Mouse (Mus musculus) layer of hippocampus, postnatal 10 days (tissue): Measurements from ENCODE around the gene Dpysl5. TPM values are rescaled to one million over a fixed set of nuclear protein-coding genes. Genes with fewer than 3 reads are reported as not detected.

Source experiments
- DNase-seq, 2 experiments: peaks; one replicate each; pipeline ENCODE4 v3.0.0; 2021; ENCODE audit warnings: low spot score in 2 of 2
- total RNA-seq, 2 experiments: library from RNA; stranded (reverse); gene quantifications; 2 replicates each; pipeline ENCODE4 v1.2.3; 2021

Gene Dpysl5
- total RNA-seq, 2 experiments from 2014 or later = 321 to 327 TPM

GRCm38 (mm10) chr5:30701866-30702265 is 9.5 kb upstream of the Dpysl5 start:
- DNase-seq = no peak

DNA sequence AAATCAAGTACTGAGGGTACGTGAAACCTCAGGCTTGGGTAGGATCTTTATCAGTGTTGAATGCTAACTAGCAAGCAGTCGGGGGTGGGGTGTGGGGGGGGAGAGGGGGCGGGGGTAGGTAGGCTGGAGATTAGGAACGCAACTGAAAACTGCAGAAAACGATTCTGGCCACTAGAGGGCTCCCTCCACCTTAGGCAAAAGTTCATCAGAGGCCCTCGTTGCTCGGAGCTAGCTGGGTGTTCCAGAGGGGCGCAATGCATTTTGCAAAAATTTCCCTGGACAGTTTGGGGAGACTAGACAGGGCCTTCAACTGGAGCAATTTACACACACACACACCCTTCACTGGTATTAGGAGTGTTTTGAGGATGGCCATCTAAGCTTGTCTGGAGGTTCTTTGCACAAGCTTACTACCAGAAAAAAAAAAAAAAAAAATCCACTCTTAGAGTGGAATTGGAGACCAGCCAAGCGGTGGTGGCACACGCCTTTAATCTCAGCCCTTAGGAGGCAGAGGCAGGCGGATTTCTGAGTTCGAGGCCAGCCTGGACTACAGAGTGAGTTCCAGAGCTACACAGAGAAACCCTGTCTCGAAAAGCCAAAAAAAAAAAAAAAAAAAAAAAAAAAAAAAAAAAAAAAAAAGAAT is 1.5 kb upstream of the Dpysl5 start:
- peak; percentile 83 to 89 for DNase-seq

DNA sequence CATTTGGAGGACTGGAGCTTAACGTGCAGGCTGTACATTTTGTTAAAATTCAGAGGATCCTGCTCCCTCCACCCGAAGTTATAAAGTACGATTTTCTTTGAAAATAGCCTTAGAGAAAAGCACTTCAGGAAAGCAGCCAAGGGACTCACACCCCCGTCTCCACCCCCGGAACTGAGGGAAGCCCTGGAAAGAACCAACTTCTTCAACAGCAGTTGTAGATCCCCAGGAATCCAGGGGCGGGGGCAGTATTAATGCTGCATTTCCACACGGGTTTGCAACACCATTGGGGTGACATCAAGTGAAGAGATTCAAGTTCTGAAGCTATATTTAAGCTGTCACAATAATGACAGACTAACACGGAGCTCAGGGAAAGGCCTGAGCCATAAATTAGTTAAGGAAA is 878 bp upstream of the Dpysl5 start:
- peak in 1 of 2 experiments; percentile 40 for DNase-seq

DNA sequence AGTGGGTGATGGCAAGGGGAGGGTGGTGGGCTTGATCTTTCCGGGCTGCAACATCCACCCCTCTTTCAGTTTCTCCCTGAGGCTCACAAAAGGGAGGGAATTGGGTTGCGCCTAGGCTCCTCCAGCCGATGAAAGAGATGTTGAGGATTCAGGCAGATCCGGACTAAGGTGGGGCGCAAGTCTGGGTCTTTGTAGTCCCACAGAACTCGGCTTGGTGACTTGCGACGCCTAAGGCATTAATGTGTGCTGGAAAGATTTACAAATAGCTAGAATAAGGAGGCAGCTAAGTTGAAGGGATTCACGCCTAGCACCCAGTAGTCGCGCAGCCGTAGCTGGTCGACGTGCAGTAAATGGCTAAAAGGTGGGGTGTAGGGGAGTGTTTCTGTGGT is 632 bp downstream of the Dpysl5 start:
- no peak for DNase-seq

DNA sequence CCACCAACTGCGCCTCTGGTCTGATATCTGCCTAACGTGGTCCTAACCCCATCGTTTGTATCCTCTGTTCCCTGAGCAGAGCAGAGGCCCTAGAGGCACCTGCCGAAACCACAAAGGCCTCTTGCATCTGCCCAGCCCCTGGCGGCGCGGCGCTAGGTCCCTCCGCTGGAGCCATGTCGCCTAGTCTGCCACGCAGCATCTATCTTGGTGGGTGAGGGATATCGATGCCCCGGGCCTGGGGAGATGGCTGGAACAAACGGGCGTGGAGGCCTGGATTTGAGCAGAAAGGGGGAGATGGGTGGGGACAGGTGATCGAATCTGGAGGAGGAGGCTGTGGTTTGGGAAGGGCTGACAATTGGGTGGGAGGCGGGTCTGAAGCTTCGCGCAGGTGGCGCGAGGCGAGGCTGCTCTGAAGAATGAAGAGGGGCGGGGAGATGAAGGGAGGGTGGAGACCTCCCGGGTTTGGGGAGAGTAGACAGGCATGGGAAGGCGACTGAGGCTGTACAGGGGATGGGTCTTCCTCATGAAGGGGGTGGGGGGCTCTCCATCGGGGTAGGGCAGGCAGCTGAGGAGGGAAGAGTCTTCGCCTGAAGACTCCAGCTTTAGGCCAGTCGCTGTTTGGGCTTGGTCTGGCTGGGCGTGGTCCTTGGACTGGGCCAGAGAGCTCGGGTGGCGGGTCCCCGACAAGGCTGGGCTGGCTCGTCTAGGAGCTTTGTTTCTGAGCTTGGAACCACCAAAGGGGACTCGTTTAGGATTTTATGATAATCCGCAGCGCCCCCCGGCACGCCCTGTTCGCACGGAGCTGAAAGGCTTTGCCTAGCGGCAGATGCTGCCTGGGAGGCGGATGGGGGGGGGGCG is 1.3 kb downstream of the Dpysl5 start:
- peak; percentile 52 to 55 for DNase-seq

- peak in 1 of 2 experiments; percentile 32 for DNase-seq
Observed at GRCm38 (mm10) chr5:30713299-30713675, 1.9 kb downstream of the Dpysl5 start.

DNA sequence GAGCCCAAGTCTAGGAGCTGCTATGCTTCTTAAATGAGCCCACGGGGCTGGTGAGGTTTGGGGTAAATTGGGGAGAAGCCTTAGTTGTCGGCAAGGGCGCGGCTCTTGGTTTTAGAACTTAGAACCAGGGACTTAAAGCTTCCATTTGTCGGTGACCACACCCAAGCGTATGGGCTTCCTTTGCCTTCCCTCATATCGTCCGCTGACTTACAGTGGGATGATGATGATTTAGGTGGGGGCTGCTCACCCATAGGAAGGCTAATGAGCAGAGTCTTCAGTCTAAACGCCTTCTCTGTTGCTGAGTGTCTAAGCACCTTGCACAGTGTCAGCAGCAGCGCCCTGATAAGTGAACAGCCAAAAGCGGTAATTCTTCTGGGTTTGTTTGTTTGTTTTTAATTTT is 2.3 kb downstream of the Dpysl5 start:
- no peak for DNase-seq

GRCm38 (mm10) chr5:30716311-30716710 is 4.9 kb downstream of the Dpysl5 start:
- DNase-seq = no peak

- DNase-seq = no peak
Observed at GRCm38 (mm10) chr5:30717506-30717905, 6.1 kb downstream of the Dpysl5 start.

DNA sequence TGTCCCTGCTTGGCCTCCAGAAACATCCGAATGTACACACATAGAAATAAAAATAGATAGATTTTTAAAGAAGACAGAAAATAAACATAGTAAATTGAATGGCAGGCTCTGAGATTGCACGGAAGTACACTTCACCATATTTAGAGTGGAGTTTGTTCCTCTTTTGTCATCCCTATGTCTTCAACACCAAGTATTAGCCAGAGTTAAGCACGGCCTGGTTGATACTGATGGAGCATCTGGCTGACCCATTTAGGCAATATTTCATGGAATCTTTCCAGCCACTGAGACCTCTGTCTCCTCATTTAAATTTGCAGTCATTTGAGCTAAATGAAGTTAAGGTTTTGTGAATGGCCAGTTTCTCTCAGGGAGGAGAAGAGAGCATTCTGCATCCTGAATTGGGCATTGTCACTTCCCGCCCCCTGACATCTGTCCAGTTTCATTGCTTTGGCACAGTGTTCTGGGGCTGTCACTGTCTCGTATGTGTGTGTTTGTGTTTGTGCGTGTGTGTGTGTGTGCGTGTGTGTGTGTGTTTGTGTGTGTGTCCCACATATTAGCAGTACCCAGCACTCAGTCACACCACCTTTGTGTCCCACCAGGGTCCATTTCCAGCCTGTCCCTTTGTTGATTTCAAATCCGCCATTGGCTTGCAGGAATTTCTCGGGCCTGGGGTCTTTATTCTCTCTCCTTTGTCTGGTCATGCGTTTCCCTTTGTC is 6.8 kb downstream of the Dpysl5 start:
- peak in 1 of 2 experiments; percentile 30 for DNase-seq

DNA sequence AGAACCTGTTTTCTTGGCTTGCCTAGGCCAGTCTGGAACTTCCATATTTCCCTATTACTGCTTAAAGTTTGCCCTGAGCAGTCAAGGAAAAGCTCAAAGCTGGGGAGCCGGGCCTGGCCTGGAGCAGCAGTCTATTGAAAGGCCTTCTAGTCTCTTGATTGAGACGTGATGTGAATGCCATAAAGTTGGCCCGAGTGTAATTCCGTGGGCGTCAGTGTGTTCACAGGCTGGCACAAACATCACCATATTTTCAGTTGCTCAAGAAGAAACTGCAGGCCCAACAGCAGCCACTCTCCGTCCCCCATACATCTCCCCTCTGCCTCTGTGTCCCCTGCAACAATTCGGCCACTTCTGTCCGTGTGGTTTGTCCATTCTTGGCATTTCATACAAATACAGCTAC is 10.6 kb downstream of the Dpysl5 start:
- DNase-seq = peak; percentile 31 to 33

DNA sequence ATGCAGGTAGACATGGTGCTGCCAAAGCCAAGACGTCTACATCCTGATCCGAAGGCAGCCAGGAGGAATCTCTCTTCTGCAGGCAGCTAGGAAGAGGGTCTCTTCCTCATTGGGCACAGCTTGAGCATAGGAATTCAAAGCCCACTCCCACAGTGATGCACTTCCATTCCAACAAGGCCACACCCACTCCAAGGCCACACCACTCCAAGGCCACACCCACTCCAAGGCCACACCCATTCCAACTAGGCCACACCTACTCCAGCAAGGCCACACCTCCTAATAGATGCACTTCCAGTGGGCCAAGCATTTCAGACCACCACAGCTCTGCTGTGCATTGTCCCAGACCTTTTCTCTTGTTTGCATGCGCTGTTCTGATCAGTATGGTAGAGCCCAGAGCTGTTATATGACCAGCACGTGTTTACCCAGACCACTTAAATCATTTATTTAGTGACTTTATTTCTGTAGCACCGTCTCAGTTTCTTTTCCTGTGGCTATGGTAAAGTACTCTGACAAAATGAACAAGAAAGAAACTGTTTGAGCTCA is 14.9 kb downstream of the Dpysl5 start:
- no peak for DNase-seq

DNA sequence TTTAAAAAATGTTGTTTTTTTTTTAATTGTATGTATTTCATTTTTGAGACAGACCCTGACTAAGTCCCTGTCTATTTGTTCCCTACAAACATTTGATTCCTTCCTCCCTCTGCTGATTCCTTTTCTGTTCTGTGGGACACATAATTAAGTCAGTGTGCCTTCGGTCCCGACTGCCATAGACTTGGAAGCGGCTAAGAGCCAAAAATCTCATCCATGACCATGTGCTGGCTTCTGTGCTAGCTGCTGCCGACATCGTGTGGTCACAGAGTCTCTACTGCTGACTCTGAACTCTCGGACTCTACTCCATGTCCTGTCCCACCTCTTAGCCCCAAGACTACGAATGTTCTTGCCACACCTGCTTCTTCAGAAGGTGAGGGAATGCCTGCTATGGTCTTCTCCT is 21.1 kb downstream of the Dpysl5 start:
- no peak for DNase-seq

DNA sequence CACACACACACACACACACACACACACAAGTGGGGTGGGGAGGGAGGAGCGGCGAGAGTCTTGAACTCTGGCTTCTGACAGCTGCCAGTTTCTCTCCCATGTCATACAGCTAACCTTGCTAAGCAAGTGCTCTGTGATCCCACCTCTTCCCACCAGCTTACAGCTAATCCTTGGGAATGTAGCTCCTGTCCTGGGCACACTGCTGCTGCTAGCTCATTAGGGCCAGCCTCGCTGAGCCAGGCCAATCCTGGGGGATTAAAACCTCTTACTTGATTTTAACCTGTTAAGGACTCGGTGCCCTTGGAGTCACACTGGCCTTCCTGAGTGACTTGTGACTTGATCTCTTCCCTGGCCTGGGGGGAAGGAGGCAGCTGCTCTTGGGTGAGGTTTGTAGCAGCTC is 23.3 kb downstream of the Dpysl5 start:
- DNase-seq = no peak

GRCm38 (mm10) chr5:30738127-30738828 is 26.9 kb downstream of the Dpysl5 start:
- DNase-seq = no peak

DNA sequence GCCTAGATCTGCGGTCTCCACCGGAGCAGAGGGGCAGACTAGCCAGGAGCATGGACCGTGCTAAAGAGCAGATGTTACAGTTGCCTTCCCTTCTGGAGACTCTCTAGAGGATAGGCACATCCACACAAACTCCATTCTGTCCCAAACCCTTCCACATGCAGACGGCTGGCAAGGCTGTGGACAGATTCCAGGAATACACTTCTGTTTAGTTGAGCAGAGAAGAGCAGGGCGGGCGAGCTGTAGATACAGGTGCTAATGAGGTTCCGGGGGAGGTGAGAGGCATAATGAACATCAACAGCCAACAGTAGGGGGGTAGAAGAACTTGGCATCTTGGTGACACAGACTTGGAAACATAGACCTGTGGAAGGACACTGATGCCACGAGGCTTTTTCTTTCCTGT is 28.2 kb downstream of the Dpysl5 start:
- no peak for DNase-seq

DNA sequence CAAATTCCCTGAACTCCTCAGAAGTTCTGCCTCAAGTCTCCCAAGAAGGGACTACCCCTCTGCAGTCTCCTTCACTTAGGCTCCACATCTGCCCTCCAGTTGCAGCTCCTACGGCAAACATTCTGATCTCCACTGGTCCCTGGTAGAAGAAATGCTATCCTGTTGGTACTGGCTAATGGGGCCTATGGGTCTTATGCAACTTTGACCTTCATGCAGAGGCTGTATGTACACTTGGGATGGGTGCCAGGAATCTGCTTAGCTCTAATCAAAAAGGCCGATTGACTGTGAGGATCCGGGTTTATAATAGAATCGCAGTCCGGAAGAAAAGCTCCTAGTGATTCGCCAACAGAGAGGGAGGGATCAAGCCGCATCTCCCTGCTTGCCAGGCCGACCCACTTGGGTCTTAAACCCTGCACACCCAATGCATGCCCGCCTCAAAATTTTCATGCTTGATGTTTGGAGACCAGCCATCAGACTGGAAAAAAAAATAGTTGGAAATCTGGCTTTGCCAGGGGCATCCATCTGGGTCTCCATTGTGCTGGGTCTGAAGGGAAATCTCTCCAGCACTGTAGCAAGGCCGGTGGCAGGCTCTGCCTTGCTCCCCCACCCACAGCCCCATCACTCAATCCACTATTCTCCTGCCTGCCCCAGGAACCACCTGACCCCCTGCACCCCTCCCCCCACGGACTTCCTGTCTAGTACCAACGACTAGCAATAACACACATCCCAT is 38.4 kb downstream of the Dpysl5 start:
- DNase-seq = no peak

GRCm38 (mm10) chr5:30751071-30751470 is 39.7 kb downstream of the Dpysl5 start:
- peak; percentile 30 to 46 for DNase-seq

GRCm38 (mm10) chr5:30753128-30753527 is 41.8 kb downstream of the Dpysl5 start:
- DNase-seq = peak; percentile 43 to 68

DNA sequence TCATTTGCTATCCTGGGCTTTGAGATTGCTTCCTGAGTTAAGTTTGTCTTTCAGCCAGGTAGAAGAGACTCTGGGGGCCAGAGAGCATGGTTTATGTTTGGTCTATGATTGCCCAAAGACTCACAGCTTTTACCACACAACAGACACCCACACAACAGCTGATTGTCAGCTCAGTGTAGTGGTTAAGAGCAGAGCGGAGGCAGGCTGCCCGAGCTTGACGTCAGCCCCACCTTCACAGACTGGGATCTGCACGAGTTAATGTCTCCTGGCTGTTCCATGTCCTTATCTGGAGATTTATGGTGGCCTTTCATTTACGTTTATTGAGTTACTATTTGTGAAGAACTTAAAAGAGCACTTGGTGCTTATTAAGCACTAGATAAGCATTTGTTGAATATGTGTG is 43.9 kb downstream of the Dpysl5 start:
- DNase-seq = no peak
